Mouse (Mus musculus) gastrocnemius, postnatal 14 days (tissue): Measurements from ENCODE around the gene A430078G23Rik. TPM values are rescaled to one million over a fixed set of nuclear protein-coding genes. Genes with fewer than 3 reads are reported as not detected.

Experiments
- DNase-seq: peaks from one replicate; pipeline ENCODE4 v3.0.0; 2021; ENCODE audit warnings: mixed read lengths
- intact Hi-C: fragments of 180-260 bp; cut with DNase I; formaldehyde crosslinking; loops from one replicate; pipeline ENCODE4 v1.15.1; 2025; ENCODE audit warnings: low total_unique reads
- total RNA-seq, 2 experiments: library from RNA; stranded (reverse); gene quantifications; 2 replicates each; pipeline ENCODE4 v1.2.3; 2021

Gene A430078G23Rik
- total RNA-seq, 2 experiments from 2014 or later, result 0.06 to 0.11 TPM

DNA sequence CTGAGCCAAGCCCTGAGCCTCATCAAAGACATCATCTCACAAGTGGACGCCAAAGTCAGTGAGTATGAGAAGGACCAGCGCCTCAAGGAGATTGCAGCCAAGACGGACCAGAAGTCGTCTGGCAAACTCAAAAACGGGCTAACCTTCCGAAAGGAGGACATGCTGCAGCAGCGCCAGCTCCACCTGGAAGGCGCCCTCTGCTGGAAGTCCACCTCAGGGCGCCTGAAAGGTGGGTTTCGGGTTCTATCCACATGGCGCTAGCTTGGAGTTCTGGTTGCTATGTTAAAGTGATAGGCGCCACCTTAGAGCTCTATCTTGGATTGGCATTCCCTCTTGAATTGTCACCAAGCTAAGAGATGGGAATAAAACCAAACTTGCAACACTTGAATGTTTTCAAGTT lies 86.3 kb downstream of the A430078G23Rik start:
- DNase-seq, result no peak
- intact Hi-C loops, result no loop called here

Other genes with a start within 250 kb of the A430078G23Rik start
- gene Insr, start 73.8 kb upstream of the A430078G23Rik start, total RNA-seq, result 10 to 100 TPM; 40.4 to 41.4 TPM
- 1 to 10 TPM; 9.4 to 9.6 TPM for gene Arhgef18, start 39.6 kb downstream of the A430078G23Rik start, total RNA-seq
- 1 to 10 TPM; 2.4 to 2.7 TPM for gene Pex11g, start 114.3 kb downstream of the A430078G23Rik start, total RNA-seq
- not detected for gene Tex45, start 117.4 kb downstream of the A430078G23Rik start, total RNA-seq
- gene Zfp358, start 139.7 kb downstream of the A430078G23Rik start, total RNA-seq, result 10 to 100 TPM; 16.5 to 17.6 TPM
- 10 to 100 TPM; 16.5 to 17.4 TPM for gene Mcoln1, start 147.0 kb downstream of the A430078G23Rik start, total RNA-seq
- gene Pnpla6, start 162.0 kb downstream of the A430078G23Rik start, total RNA-seq, result 10 to 100 TPM in 1 of 2 experiments, 1 to 10 TPM in 1; 7.9 to 11.1 TPM
- not detected for gene C330021F23Rik, start 214.6 kb downstream of the A430078G23Rik start, total RNA-seq
- gene Camsap3, start 233.9 kb downstream of the A430078G23Rik start, total RNA-seq, result under 1 TPM; 0.55 to 0.78 TPM